10 mouse cellular contexts compared by ENCODE assay signal in genomic region chr12:100455453-100455852, GRCm38 (mm10).
A peak's percentile ranks its signal among the peaks of the same experiment; 100 is the strongest.
DNase-seq lines count a peak whose midpoint lies in the region; ATAC-seq and TF ChIP-seq lines count a peak whose summit lies in the region.
"Had no signal": no experiment of that assay in that cellular context is flagged by ENCODE, and none has a peak within 500 bp of the region (broad histone marks: within the 10 kb centered on the region; RNA-seq: fewer than 3 reads in every experiment).

No protein-coding gene starts in this region.

- peak in 1 of 2 experiments; percentile 29; a peak in 2 of 4 replicates for TF ChIP-seq CTCF in CH12.LX (conservative IDR thresholded peaks at IDR 0.05 in 1 of 2, IDR thresholded peaks at IDR 0.05 in 1 of 2; ENCODE audit: low read depth in 2 of 2, low read length in 2 of 2)

- no peaks in the 10 kb centered on the region for H3K79me2 ChIP-seq in CH12.LX (replicated peaks; ENCODE audit: control insufficient read depth, extremely low read depth, insufficient read depth, poor library complexity, severe bottlenecking)

- peak; percentile 84 for ATAC-seq in cerebellum, adult (ENCODE audit: insufficient number of reproducible peaks, low FRiP score, low TSS enrichment)
- ATAC-seq in heart, embryonic 16.5 days (replicated peaks; ENCODE audit: extremely low read depth, insufficient read depth, low FRiP score) = peak; percentile 91

- H3K27me3 ChIP-seq in CH12.LX (replicated peaks) = no peaks in the 10 kb centered on the region
- H3K27me3 ChIP-seq in heart, embryonic 16.5 days (ENCODE audit: control insufficient read depth, insufficient read depth, low read length) = no peaks in the 10 kb centered on the region
- H3K27me3 ChIP-seq: hindbrain, embryonic 13.5 days had no signal

- dilution Hi-C loops in CH12.LX (cut with MboI; ENCODE audit: extremely low pct_ligation_motif_present, extremely low pct_unique_long_range_greater_than_20kb, low sequenced_read_pairs) = no loop called here

- H3K9ac ChIP-seq in CH12.LX (ENCODE audit: insufficient read depth, low read depth) = no peak overlapping the region
- H3K9ac ChIP-seq in heart, embryonic 16.5 days (ENCODE audit: low read length) = peak overlapping the region; percentile 38; the same call in 1 of the 2 replicates
- H3K9ac ChIP-seq: hindbrain, embryonic 13.5 days had no signal

- TF ChIP-seq POLR2A in CH12.LX (IDR thresholded peaks at IDR 0.05; ENCODE audit: low read depth, low read length) = no peak

- peaks cover 3 to 7% of the 10 kb centered on the region in 2 experiments; a peak in 3 of 4 replicates for H3K4me1 ChIP-seq in CH12.LX (ENCODE audit: control insufficient read depth in 1 of 2, insufficient read depth in 2 of 2)
- H3K4me1 ChIP-seq in heart, embryonic 16.5 days (ENCODE audit: control insufficient read depth, insufficient read depth, low read length) = peaks cover 16% of the 10 kb centered on the region
- H3K4me1 ChIP-seq: hindbrain, embryonic 13.5 days had no signal

- H3K9me3 ChIP-seq in CH12.LX (replicated peaks; ENCODE audit: low read length) = no peaks in the 10 kb centered on the region
- H3K9me3 ChIP-seq in heart, embryonic 16.5 days (replicated peaks; ENCODE audit: control insufficient read depth, low read length) = no peaks in the 10 kb centered on the region
- H3K9me3 ChIP-seq: hindbrain, embryonic 13.5 days had no signal

- TF ChIP-seq RAD21 in CH12.LX (IDR thresholded peaks at IDR 0.05; ENCODE audit: low read depth, low read length) = no peak; the same call in none of the 2 replicates

- no peak overlapping the region for H3K4me3 ChIP-seq in CH12.LX (replicated peaks in 1 of 3; ENCODE audit: low read depth in 2 of 3, low read length in 2 of 3, poor library complexity in 1 of 3)
- H3K4me3 ChIP-seq in heart, embryonic 16.5 days (ENCODE audit: low read length) = no peak overlapping the region
- H3K4me3 ChIP-seq: hindbrain, embryonic 13.5 days had no signal

- H3K27ac ChIP-seq in CH12.LX (ENCODE audit: insufficient read depth, low read depth) = no peak overlapping the region
- H3K27ac ChIP-seq in heart, embryonic 16.5 days (ENCODE audit: low read length) = peak overlapping the region; percentile 97
- H3K27ac ChIP-seq: hindbrain, embryonic 13.5 days had no signal

- DNase-seq in cerebellum, postnatal 4 days (ENCODE audit: low spot score in 2 of 2) = no peak
- DNase-seq in CH12.LX (ENCODE audit: extremely low read depth) = no peak
- peak; percentile 23 to 30 for DNase-seq in cerebellum, postnatal 14 days
- no peak for DNase-seq in left cerebral cortex, adult 18-20 months (ENCODE audit: low spot score in 2 of 2)
- DNase-seq in embryo, embryonic 9.5 days (ENCODE audit: extremely low spot score) = no peak
- no peak for DNase-seq in spleen, postnatal 10 days (ENCODE audit: low spot score in 2 of 2)
- DNase-seq: retina, postnatal 1 day had no signal

- in situ Hi-C loops in CH12.LX (cut with MboI; ENCODE audit: low pct_ligation_motif_present, low pct_unique_long_range_greater_than_20kb, low sequenced_read_pairs) = no loop called here

- no peak for TF ChIP-seq EP300 in CH12.LX (IDR thresholded peaks at IDR 0.05; ENCODE audit: low read length)

- 34% methylated on average over 2 of the region's 2 CpGs for WGBS in heart, embryonic 16.5 days

- no peak overlapping the region; the same call in 1 of the 2 replicates for H3K4me2 ChIP-seq in CH12.LX (ENCODE audit: insufficient read depth, low read depth, poor library complexity, severe bottlenecking)
- H3K4me2 ChIP-seq in heart, embryonic 16.5 days (ENCODE audit: low read depth, low read length) = peak overlapping the region; percentile 42
- H3K4me2 ChIP-seq: hindbrain, embryonic 13.5 days had no signal

- H3K36me3 ChIP-seq in CH12.LX (replicated peaks in 1 of 2; ENCODE audit: control insufficient read depth in 1 of 2, insufficient read depth in 1 of 2, low read length in 1 of 2) = peaks cover 0 to 29% of the 10 kb centered on the region in 2 experiments
- H3K36me3 ChIP-seq in heart, embryonic 16.5 days (ENCODE audit: control insufficient read depth, insufficient read depth) = 0 out of 2 replicates have a peak, but pooled peaks cover 3% of the 10 kb centered on the region

TF ChIP-seq in CH12.LX, 34 proteins besides CTCF, POLR2A, EP300 and RAD21:
- TF ChIP-seq IRF4 (IDR thresholded peaks at IDR 0.05; ENCODE audit: low read depth, low read length) (no peak), MAFK (IDR thresholded peaks at IDR 0.05; ENCODE audit: insufficient replicate concordance, low read length) (no peak), KAT2A (IDR thresholded peaks at IDR 0.05; ENCODE audit: insufficient replicate concordance, low read length) (no peak), TBP (conservative IDR thresholded peaks at IDR 0.05; ENCODE audit: low read depth, low read length) (no peak), MAX (IDR thresholded peaks at IDR 0.05; ENCODE audit: low read length) (no peak), CHD2 (IDR thresholded peaks at IDR 0.05; ENCODE audit: low read length) (no peak), ZNF384 (IDR thresholded peaks at IDR 0.05; ENCODE audit: low read depth, low read length) (no peak), CHD1 (IDR thresholded peaks at IDR 0.05; ENCODE audit: low read depth, low read length) (no peak), ELF1 (IDR thresholded peaks at IDR 0.05; ENCODE audit: low read depth, low read length) (no peak), ZC3H11A (IDR thresholded peaks at IDR 0.05; ENCODE audit: low read depth, low read length) (no peak), ZKSCAN1 (IDR thresholded peaks at IDR 0.05; ENCODE audit: borderline replicate concordance, low read depth, low read length) (no peak), NRF1 (IDR thresholded peaks at IDR 0.05; ENCODE audit: low read depth, low read length) (no peak), E2F4 (IDR thresholded peaks at IDR 0.05; ENCODE audit: insufficient replicate concordance, low read depth, low read length) (no peak), MXI1 (IDR thresholded peaks at IDR 0.05; ENCODE audit: low read depth, low read length) (no peak), GABPA (IDR thresholded peaks at IDR 0.05; ENCODE audit: insufficient replicate concordance, low read depth, low read length) (no peak), ETS1 (conservative IDR thresholded peaks at IDR 0.05; ENCODE audit: low read depth, low read length) (peak; percentile 45), MEF2A (IDR thresholded peaks at IDR 0.05; ENCODE audit: borderline replicate concordance, low read depth, low read length) (peak; percentile 71; the same call in 1 of the 2 replicates), POLR2AphosphoS2 (IDR thresholded peaks at IDR 0.05; ENCODE audit: low read depth, low read length) (no peak), MYC (IDR thresholded peaks at IDR 0.05; ENCODE audit: low read depth, low read length) (no peak), ZMIZ1 (IDR thresholded peaks at IDR 0.05; ENCODE audit: low read depth, low read length) (no peak), NELFE (IDR thresholded peaks at IDR 0.05; ENCODE audit: low read depth, low read length) (no peak), PAX5 (IDR thresholded peaks at IDR 0.05; ENCODE audit: low read length) (no peak), JUN (IDR thresholded peaks at IDR 0.05; ENCODE audit: insufficient read depth, low read depth, low read length) (peak; percentile 60; the same call in 1 of the 2 replicates)

Comparison
In these comparisons a context has a peak if more than half of its experiments do, and no peak if none do; other contexts are left out.
1. DNase-seq: peak in cerebellum, postnatal 14 days (2 of 2); none in cerebellum, postnatal 4 days (0 of 2), CH12.LX (single experiment), left cerebral cortex, adult 18-20 months (0 of 2), embryo, embryonic 9.5 days (single experiment) and spleen, postnatal 10 days (0 of 2).